Mouse (Mus musculus): ENCODE data around the gene Enc1. TPM values are rescaled to one million over a fixed set of nuclear protein-coding genes. Genes with fewer than 3 reads are reported as not detected.

The Enc1 gene
- polyA plus RNA-seq, 1 experiment = 12.9 TPM

DNA sequence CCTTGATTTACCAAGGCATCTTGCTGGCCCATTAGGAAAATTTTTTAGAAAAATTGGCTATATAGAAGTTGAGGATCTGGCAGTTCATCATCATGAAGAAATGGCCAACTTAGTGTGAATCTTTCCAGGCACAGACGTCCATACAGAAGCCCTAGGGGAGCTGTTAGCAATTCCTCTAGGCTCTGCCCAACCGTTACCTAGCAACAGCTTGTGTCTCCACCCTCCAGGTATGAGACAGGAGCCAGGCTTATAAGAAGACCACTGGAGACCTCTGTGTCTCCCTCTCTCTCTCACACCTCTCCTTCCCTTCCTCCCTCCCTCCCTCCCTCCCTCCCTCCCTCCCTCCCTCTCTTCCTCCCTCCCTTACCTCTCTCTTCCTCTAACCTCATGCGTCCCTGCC is 49.8 kb downstream of the Enc1 start:
- no peak for DNase-seq (ENCODE audit: low read depth)

DNA sequence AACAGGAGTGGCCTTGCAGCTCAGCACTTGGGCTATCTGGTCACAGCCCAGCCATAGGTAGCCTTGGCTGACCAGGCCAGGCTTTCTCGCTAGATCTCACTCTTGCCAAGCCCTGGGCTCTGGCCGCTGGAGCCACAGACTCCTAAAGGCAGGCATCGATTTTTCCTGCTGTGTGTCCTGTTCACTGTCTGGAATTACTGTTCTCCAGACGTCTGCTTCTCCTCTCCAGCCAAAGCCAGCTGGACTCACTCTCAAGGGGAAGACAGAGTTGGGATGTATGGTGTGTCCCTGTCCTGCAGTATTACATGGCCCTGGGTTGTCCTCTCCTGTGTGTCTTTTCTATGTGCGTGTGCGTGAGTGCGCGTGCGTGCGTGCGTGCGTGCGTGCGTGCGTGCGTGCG is 50.4 kb downstream of the Enc1 start:
- no peak for DNase-seq (ENCODE audit: low read depth)

- no peak for DNase-seq (ENCODE audit: low read depth)
Measured at GRCm38 (mm10) chr13:97292026-97292425, 51.1 kb downstream of the Enc1 start.

DNA sequence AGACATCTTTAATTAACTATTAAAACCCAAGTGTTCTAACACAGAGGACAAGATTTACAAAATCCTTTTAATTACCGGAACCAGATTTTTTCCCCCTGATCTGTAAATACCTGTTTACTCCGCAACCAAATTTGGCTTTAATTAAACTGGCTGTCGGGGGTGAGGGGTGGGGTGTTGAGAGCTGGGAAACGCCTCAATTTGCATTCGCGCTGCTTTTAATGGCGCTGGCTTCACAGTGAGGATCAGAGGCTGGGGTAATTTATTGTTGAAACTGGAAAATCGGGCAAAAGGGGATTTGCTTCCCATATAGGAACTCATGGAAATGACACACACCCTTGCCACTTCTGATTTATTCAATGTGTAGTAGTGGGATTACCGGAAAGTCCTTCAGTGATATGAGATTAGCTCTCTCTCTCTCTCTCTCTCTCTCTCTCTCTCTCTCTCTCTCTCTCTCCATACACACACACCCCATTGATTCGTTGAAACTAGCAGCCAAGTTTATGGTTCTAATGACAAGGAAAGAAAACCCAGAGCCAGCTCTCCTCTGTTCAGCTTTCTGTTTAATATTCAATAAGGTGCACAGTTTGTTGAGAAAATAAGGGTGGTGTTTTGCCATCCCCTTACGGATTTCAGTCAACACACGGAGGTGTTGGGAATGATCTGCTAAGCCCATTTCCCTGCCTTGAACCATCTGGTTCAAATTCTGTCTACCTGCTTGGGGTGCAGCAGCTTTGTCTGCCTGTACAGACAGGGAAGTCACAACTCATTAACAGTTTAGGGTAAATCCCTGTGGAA is 51.7 kb downstream of the Enc1 start:
- no peak for DNase-seq (ENCODE audit: low read depth)

GRCm38 (mm10) chr13:97295101-97295852 is 54.4 kb downstream of the Enc1 start:
- no peak for DNase-seq (ENCODE audit: low read depth)

DNA sequence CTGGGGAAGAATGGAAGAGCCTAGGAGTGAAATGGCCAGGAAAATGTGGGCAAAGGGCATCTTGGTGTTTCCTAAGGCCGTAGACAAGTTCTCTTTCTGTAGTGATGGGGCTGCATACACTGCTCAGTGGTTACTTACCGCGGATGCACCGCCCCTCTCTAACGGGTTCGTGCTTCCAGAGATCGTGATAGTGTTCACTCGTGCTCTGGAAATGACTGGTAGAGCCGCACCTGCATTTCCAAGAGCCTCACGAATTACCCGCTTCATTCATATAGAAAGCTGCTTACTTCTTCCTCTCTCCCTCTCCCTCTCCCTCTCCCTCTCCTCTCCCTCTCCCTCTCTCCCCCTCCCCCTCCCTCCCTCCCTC is 54.9 kb downstream of the Enc1 start:
- no peak for DNase-seq (ENCODE audit: low read depth)

- no peak for DNase-seq (ENCODE audit: low read depth)
Measured at GRCm38 (mm10) chr13:97296281-97296680, 55.4 kb downstream of the Enc1 start.

DNA sequence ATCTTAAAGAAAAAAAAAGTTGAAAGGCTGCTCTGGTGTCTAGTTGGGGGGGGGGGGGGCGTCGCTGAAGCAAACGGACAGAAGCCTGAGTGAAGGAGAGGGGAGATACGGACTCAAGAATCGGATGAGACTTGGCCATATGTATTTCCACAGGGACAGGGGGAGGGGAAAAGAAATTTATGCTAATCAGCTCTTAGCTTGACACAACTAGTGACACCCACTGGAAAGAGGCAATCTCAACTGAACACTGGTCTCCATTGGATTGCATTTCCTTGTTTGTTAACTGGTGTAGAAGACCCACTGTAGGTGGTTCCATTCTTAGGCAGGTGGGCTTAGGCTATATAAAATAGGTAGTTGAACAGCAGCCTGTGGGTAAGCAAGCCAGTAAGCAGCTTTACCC is 55.9 kb downstream of the Enc1 start:
- no peak for DNase-seq (ENCODE audit: low read depth)

GRCm38 (mm10) chr13:97297418-97298050 is 56.6 kb downstream of the Enc1 start:
- no peak for DNase-seq (ENCODE audit: low read depth)

DNA sequence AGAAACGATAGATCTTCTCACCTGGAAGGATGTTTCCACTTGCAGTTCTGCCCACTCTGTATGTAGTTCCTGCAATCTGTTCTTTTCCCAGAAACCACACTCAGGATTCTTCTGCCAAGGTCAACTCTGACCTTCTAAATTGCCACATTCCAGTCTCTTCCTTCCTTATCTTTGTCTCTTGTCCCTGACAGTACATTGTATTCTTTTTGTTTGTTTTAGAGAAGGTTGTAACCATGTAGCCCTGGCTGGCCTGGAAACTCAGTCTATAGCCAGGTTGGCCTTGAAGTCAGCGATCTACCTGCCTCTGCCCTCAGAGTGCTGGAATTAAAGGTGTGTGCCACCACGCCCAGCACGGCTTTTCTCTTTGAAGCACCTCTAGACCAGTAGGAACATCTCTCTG is 58.0 kb downstream of the Enc1 start:
- DNase-seq (ENCODE audit: low read depth) = no peak

- DNase-seq (ENCODE audit: low read depth) = no peak
Measured at GRCm38 (mm10) chr13:97299877-97300873, 59.3 kb downstream of the Enc1 start.

Other genes starting within 250 kb of the Enc1 start
- gene 1700029F12Rik, start 206.7 kb upstream of the Enc1 start, polyA plus RNA-seq (2012; rRNA removed) = 7.4 and 15.2 TPM in 2 replicates
- 3.2 and 3.3 TPM in 2 replicates for gene Fam169a, start 173.8 kb upstream of the Enc1 start, polyA plus RNA-seq (2012; rRNA removed)
- 7.6 and 7.7 TPM in 2 replicates for gene Gm6169, start 141.9 kb upstream of the Enc1 start, polyA plus RNA-seq (2012; rRNA removed)
- 20.7 and 23.6 TPM in 2 replicates for gene Gfm2, start 103.2 kb upstream of the Enc1 start, polyA plus RNA-seq (2012; rRNA removed)
- 28.6 and 35.6 TPM in 2 replicates for gene Nsa2, start 103.2 kb upstream of the Enc1 start, polyA plus RNA-seq (2012; rRNA removed)
- gene Hexb, start 42.7 kb upstream of the Enc1 start, polyA plus RNA-seq (2012; rRNA removed) = 200 and 256 TPM in 2 replicates

Data from gonadal fat pad, adult 2 months (tissue).